In the genomic region with DNA sequence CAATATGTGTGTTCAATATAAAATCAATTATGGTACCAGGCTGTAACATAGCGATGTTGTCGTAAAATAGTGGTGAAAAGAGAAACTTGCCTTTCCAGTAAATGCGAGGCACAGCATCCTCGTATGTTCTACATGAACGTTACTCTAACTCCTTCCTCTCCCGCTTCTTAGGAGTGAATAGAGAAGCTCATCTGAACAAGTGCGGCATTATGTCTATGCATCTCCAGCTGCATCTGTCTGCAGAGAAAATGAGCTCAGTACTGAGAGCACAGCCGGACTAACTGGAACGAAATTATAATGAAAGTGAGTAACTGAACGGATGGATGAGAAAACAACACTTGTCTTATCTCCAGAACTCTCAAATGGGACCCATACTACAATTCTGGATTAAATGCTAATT, we compare ENCODE assay signal across 17 mouse cellular contexts.
"Had no signal": no experiment of that assay in that cellular context is flagged by ENCODE, and none has a peak within 500 bp of the region (broad histone marks: within the 10 kb centered on the region; RNA-seq: fewer than 3 reads in every experiment).

No protein-coding gene starts in this region.

- H3K27ac ChIP-seq: left cerebral cortex, adult 2 months; liver, embryonic 13.5 days; midbrain, embryonic 12.5 days; midbrain, embryonic 15.5 days; stomach, embryonic 15.5 days had no signal

- H3K9ac ChIP-seq: liver, embryonic 13.5 days; midbrain, embryonic 12.5 days; midbrain, embryonic 15.5 days; stomach, embryonic 15.5 days had no signal

- ATAC-seq: intestine, embryonic 16.5 days; midbrain, embryonic 15.5 days had no signal

- H3K4me3 ChIP-seq: left cerebral cortex, adult 2 months; liver, embryonic 13.5 days; midbrain, embryonic 12.5 days; midbrain, embryonic 15.5 days; myocyte; stomach, embryonic 15.5 days had no signal

- H3K4me2 ChIP-seq: liver, embryonic 13.5 days; midbrain, embryonic 12.5 days; midbrain, embryonic 15.5 days; stomach, embryonic 15.5 days had no signal

- H3K36me3 ChIP-seq: liver, embryonic 13.5 days; midbrain, embryonic 12.5 days; midbrain, embryonic 15.5 days; stomach, embryonic 15.5 days had no signal

- DNase-seq: kidney, adult 18-20 months; kidney, adult 9 months; kidney, postnatal 14 days; kidney, postnatal 4 days; layer of hippocampus, postnatal 36 days; liver, embryonic 13.5 days; lung, adult 2 months; lung, postnatal 14 days; lung, postnatal 4 days; spleen, adult 18-20 months; thymus, postnatal 25 days had no signal

- H3K27me3 ChIP-seq: liver, embryonic 13.5 days; midbrain, embryonic 12.5 days; midbrain, embryonic 15.5 days; stomach, embryonic 15.5 days had no signal

- H3K9me3 ChIP-seq: liver, embryonic 13.5 days; midbrain, embryonic 12.5 days; midbrain, embryonic 15.5 days; stomach, embryonic 15.5 days had no signal

- H3K4me1 ChIP-seq: liver, embryonic 13.5 days; midbrain, embryonic 15.5 days; stomach, embryonic 15.5 days had no signal
